Mouse (Mus musculus): ENCODE results near the gene Ces1b.

- TF ChIP-seq CTCF (IDR thresholded peaks at IDR 0.05) (no peak), POLR2A (IDR thresholded peaks at IDR 0.05; ENCODE audit: insufficient read depth, low read depth, low read length) (no peak), EP300 (IDR thresholded peaks at IDR 0.05; ENCODE audit: insufficient read depth, low read depth, low read length) (no peak)
Measured at GRCm38 (mm10) chr8:93038831-93039230, 41.0 kb downstream of the Ces1b start.
